Mouse (Mus musculus): ENCODE measurements around the gene Dnajc7. TPM values are rescaled to one million over a fixed set of nuclear protein-coding genes. Genes with fewer than 3 reads are reported as not detected.
A peak's percentile ranks its signal among the peaks of the same experiment; 100 is the strongest.
"Not testable (repeated sequence)": the region's sequence is repeated elsewhere in the genome, so short reads cannot be mapped to it uniquely, and the experiment has no call there.

Gene Dnajc7
- total RNA-seq, 1 experiment from 2014 or later, result 217 TPM

DNA sequence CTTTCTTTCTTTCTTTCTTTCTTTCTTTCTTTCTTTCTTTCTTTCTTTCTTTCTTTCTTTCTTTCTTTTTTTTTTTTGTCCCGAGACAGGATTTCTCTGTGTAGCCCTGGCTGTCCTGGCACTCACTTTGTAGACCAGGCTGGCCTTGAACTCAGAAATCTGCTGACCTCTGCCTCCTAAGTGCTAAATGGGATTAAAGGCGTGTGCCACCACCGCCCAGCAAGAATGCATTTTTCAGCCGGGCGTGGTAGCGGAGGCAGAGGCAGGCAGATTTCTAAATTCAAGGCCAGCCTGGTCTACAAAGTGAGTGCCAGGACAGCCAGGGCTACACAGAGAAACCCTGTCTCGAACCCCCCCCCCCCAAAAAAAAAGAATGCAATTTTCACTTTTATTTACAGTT lies 3.1 kb downstream of the Dnajc7 start:
- DNase-seq, result not testable (repeated sequence)

GRCm38 (mm10) chr11:100616332-100616731 lies 3.6 kb downstream of the Dnajc7 start:
- DNase-seq, result no peak

DNA sequence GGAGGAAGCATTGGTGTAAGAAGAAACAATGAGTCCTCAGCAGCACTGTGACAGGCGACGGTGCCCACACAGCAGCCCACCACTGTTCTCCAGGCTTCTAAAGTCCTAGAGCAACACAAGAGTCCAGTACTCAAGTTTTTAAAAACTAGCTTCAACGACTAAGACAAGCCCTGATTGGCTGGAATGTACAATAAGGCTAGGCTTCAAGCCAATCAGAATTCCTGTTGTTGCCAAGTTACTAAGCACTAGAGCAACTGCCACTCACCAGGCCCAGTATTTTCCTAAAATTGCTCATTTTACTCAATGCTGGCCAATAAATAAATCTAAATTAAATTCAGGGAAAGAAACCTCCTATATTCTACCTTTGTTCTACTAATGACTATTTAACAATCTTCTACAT lies 6.7 kb downstream of the Dnajc7 start:
- peak; percentile 55 for DNase-seq

- DNase-seq, result peak; percentile 59
Observed at GRCm38 (mm10) chr11:100611627-100612026, 8.3 kb downstream of the Dnajc7 start.

DNA sequence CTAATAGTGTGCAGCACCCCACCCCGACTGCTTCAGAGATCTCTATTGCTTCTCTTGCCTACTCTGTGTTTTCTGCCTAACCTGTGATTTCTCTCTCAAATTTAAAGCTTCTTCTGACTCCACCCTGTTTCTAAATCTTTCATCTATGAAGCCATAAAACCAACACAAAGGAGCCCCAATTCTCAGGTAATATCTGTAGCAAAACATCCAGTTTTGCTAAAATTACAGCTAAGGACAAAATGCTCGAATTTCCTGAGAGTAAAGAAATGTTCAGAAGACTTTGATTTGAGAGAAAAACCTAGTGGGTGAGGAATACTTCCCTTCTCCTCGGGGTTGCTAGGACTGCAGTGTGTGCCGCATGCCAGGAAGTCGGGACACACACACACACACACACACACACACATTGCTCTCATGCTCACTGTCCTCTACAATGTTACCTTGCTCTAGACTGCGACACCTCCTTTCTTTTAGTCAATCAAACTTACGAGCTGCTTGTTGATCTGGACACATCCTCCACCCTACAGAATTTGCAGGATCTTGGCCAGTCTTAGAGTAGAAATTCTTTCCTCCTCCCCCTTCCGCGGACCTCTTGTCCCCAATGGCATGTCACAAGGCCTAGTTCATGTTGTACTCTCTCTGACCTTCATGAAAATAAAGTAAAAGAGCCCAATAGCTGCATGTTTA lies 9.8 kb downstream of the Dnajc7 start:
- DNase-seq, result peak; percentile 72

GRCm38 (mm10) chr11:100609355-100609996 lies 10.5 kb downstream of the Dnajc7 start:
- no peak for DNase-seq

DNA sequence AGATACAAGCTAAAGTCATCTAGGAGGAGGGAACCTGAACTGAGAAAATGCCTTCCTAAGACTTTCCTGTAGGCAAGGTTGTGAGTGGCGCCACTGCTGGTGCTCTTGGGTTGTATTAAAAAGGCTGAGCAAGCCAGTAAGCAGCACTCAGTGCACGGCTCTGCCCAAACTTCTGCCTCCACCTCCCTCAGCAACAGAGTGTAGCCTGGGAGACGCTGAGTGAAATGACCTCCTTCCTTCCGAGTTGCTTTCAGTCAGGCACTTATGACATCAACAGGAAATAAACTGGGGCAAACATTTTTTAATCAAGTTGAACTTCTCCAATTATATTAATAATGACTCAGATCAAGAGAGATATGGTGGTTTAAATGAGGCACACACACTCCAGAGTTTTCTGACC lies 11.2 kb downstream of the Dnajc7 start:
- no peak for DNase-seq

- DNase-seq, result no peak
Observed at GRCm38 (mm10) chr11:100607121-100607520, 12.8 kb downstream of the Dnajc7 start.

DNA sequence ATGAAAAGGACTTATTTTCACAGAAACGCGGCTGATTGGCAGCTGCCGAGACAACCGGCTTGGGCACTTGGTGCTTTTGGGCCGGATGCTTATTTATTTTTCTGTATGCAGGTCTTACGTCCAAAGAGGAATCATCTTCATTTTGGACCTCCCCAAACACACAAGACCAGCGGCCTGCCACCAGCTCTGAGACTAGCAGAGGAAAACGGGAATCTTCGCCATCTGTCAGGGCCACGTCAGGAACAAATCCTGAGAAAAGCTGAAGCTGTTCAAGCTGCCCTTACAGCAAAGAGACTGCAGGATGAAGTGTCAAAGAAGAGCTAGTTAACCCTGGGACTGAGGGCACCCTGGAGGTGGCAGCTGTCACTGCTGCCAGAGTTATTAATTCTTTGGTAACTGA lies 14.5 kb downstream of the Dnajc7 start:
- no peak for DNase-seq

DNA sequence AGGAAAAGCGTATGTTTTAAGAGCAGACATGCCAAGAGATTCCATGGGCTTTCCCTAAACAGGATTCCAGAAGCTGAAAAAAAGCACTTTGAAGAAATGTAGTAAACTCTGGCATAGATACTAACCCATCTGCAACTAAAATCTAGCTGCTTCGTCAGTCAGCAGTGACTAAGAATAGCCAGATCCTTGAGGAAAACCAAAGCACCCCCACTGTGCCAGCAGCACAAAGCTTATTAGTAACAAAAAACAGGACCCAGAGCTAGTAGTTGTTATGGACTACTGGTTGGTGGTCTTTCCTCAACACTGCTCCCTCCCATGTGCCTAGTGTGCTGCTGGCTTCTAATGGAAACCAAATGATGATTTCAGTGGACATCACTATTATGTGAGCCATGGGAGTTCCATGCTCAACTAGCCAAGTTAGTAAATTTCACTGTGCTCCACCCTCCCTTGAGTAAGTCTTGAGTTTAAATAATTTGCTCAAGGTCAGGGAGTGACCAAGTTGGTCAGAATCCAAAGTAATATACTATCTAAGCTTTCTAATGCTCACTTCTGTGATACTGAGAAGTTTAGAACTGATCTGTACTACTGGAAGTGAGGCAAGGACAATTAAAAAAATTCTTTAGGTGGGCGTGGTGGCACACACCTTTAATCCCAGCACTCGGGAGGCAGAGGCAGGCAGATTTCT lies 15.5 kb downstream of the Dnajc7 start:
- DNase-seq, result no peak

DNA sequence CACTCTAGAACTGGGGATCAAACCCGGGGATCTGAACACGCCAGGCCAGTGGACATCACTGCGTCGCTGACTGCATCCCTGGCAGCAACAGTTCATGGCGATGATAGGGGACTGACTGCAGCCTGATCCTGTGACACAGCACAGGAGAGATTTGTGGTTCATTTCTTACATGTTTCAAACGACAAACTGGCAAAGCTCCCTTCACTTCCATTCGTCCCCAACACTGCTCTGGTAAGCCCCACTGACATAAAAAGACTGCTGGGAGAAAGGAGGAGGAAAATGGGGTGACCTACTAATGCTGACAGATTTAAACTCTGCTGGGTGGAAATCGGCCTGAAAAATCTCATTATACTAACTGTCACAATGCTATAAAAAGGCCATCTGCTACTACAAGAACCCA lies 16.2 kb downstream of the Dnajc7 start:
- DNase-seq, result no peak

DNA sequence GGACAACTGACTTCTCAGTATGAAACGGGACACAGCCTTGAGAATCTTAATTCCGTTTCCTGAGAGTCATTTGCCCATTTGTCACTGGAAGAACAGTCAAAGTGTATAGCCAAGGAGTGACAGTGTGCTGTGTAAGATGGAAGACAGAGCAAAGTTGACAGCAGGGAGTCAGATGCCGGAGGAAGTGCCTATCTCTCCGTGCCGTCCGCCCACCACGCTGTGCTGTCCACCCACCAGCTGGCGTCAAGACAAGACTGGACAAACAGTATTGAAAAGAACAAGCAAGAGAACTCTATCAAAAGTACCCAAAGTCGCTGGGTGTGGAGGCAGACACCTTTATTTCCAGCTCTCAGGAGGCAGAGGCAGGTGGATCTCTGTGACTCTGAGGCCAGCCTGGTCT lies 16.8 kb downstream of the Dnajc7 start:
- DNase-seq, result no peak

DNA sequence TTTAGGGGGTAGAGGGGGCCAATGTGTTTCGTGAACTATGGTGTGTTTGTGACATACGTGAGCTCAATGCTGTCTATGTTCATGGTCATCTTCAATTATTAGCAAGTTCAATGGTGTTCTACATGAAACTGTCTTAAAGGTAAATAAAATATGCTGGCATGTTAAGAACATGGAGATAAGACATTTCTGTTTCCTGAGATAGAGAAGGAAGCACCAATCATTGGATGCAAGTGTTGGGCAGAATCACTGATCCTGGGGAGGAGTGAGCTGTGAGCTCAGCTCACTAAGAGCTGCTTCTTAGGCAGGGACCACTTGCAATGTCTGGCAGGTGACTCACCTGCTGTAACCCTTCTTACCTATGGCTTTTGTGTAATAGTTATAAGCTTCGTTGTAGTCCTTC lies 18.6 kb downstream of the Dnajc7 start:
- no peak for DNase-seq

DNA sequence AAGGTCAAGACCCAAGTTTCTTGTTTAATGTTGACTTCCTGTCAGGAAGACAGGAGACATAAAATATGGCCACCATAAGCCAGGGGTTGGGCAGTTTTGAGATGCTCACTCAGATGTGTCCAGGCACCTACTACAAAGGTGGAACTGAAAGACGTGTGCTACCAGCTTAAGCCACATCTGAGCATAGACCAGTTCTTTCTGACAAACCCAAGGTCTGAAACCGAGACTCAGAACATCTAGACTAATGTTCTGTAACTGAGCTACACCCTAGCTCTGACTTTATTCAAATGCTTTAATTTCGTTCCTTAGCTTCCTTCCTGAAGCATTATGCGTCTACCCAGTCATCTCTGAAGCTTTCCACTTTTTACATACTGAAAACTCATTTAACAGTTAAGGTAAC lies 21.9 kb downstream of the Dnajc7 start:
- DNase-seq, result no peak

DNA sequence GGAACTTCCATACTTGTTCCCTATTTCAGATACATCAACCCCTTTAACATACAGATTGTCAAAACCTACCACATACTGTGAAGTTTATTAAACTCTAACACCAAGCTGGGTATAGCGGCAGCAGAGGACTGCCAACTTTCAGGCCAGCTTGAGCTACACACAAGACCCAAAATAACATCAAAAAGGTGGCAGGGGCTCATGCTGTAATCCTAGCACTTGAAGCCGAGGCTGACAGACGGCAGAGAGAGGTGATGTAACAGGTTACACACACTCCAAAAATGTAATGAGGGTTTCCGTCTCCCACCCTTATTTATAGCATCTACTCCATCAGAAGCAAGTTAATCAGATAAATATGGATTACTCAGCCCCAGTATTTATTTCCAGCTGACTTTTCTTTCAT lies 24.4 kb downstream of the Dnajc7 start:
- DNase-seq, result no peak

DNA sequence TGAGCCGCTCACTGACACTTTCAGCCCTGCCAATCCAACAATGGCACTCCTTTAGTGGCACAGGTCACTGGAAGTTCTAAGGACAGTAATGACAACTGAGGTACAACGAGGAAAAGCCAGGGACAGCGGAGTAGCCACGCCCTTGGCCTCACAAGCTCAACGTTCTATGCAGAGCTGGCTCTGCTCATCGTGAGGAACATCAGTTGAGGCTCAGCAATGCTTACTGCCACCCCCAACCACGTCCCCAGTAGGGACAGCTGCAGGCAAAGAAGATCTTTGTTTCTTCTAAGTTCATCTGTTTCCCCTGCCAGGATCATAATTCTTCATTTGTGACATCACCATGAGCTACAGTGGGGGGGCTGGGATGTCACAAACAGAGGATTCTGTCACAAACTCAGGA lies 25.4 kb downstream of the Dnajc7 start:
- no peak for DNase-seq

GRCm38 (mm10) chr11:100592346-100593046 lies 27.5 kb downstream of the Dnajc7 start:
- DNase-seq, result no peak

GRCm38 (mm10) chr11:100588462-100588861 lies 31.5 kb downstream of the Dnajc7 start:
- DNase-seq, result no peak

DNA sequence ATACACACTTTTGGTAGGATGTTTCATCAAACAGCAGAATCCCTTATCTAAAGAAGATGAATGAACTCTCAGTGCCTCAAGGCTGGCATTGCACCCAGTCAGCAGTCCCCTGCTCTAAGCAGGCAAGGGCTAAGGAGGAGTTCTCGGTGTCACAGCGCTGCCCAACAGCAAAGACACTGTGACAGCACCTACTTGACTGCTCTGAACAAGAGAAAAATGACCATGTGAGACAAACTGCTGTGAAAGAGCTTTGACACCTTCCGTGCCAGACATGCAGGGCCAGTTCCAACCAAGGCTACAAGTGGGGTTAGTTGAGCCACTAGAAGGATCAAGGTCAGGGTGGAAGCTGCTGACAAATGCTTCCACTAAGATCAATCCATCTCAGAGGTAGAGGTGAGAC lies 34.8 kb downstream of the Dnajc7 start:
- no peak for DNase-seq

GRCm38 (mm10) chr11:100584561-100584961 lies 35.4 kb downstream of the Dnajc7 start:
- DNase-seq, result no peak

- no peak for DNase-seq
Observed at GRCm38 (mm10) chr11:100582836-100583235, 37.1 kb downstream of the Dnajc7 start.

DNA sequence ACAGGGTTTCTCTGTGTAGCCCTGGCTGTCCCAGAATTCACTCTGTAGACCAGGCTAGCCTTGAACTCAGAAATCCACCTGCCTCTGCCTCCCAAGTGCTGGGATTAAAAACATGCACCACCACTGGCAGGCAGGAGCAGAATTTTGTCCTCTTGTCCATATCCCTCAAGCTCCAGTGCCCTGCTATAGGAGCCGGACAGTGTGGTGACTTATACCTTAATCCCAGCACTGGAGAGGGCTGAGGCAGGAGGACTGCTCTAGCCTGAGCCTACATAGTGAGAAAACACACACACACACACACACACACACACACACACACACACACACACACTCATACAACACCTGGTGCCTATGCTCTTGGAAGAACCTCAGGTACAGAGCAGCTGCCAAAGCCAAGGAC lies 37.6 kb downstream of the Dnajc7 start:
- DNase-seq, result not testable (repeated sequence)

DNA sequence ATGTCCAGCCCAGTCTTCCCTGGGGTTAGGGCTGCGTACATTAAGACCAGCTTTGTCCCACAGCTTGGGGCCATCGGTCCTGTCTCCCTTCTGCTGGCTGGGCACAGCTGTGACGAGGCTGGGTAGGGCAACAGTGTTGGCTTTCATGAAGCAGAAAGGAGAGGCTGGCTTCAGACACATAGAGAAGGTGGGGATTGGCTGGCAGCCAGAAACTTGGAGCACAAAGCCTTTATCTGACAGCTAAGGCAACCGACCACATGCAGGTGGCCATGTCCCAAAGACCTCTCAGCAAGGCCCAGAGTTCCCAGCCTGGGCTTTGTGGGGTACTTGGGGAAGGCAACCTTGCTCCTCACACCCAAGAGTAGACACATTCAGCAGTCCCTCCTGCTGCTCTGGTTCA lies 38.2 kb downstream of the Dnajc7 start:
- DNase-seq, result peak; percentile 69

Measured in adrenal gland, postnatal 14 days (tissue).